Mouse (Mus musculus): ENCODE results near the gene Slc5a5.

DNA sequence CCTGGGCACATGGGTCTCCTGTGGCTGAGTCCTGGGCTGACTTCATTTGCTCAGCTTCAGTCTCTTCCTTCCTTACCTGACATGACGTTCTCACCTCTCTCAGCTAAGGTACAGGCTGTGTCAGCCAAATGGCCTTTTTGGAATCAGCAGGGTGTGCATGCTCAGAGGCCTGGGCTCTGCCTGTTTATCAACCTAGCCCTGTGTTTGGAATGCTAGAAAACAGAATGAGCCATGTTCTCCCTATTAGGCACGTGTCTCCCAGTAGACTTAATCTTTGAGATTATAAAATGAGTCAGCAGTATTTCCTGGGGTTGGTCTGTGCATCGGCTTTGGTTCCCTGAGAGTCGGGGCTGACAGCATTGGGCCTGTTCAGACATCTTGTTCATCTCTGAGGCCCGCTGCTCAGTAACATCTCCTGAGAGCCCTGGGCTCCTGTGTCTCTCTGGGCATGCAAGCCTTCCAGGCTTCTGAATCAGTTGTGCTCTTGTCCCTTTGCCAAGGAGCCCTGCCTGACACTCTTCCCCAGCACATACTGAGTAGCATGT, 36.3 kb upstream of the Slc5a5 start:
- TF ChIP-seq POLR2A (IDR thresholded peaks at IDR 0.05; ENCODE audit: extremely low read depth, insufficient read depth, low read length), result no peak
- TF ChIP-seq CTCF (IDR thresholded peaks at IDR 0.05; ENCODE audit: extremely low read depth, insufficient read depth, low read length), result no peak

Data from cortical plate, adult 2 months (tissue).